Mouse (Mus musculus) stomach, postnatal 0 days (tissue): ENCODE data around the gene Fli1.

Experiments
- CTCF ChIP-seq: IDR thresholded peaks from 2 replicates; pipeline ENCODE4 v1.5.1; 2016; ENCODE audit warnings: antibody characterized with exemption, low read depth, mild to moderate bottlenecking, moderate library complexity
- EP300 ChIP-seq: optimal IDR thresholded peaks from 2 replicates; pipeline ENCODE3; 2016; ENCODE audit warnings: antibody characterized with exemption

- TF ChIP-seq EP300 (no peak), CTCF (no peak)
These were observed 67.9 kb downstream of the Fli1 start for GRCm38 (mm10) chr9:32474621-32475390.
